Mouse (Mus musculus) cerebellum, postnatal 25 days (tissue): Measurements from ENCODE around the gene Kpna7.
"Not testable (repeated sequence)": the region's sequence is repeated elsewhere in the genome, so short reads cannot be mapped to it uniquely, and the experiment has no call there.

Experiments
- DNase-seq, 2 experiments: peaks; one replicate each; pipeline ENCODE4 v3.0.0; 2021; ENCODE audit warnings: mixed read lengths in 2 of 2

Gene Kpna7

DNA sequence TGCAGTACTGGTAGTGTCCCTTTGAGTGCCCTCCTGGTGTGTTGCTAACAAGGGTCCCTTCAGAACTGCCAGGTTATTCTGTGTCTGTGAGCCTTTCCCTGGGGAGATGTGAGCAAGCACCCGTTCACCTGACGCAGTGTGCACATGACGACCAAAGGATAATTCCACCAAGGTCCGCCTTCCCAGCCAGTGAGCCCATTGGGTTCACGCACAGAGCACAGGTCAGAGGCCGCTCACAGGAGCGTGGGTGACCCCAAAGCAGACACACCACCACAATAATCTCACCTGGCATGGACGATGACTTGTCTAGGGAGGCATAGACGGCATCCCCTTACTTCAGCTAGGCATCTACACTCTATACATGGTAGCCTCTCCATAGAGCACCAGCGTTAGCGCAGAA lies 17.6 kb upstream of the Kpna7 start:
- DNase-seq = not testable (repeated sequence)

DNA sequence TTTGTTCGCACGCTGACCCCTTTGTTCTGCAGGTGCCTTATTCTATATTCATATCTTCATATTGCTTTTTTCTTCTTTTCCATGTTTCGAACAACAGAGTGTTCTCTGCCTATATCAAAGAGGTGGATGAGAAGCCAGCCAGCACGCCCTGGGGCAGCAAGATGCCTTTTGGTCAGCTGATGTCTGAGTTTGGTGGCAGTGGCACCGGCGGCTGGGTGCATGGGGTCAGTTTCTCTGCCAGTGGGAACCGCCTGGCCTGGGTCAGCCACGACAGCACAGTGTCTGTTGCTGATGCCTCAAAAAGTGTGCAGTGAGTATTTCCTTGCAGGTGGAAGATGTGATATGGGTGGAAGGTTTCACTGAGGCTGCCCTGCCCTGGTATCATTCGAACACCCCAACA lies 17.1 kb upstream of the Kpna7 start:
- DNase-seq = no peak

- no peak for DNase-seq
Observed at GRCm38 (mm10) chr5:145098340-145098821, 14.6 kb upstream of the Kpna7 start.

GRCm38 (mm10) chr5:145096195-145096594 lies 12.4 kb upstream of the Kpna7 start:
- no peak for DNase-seq

- DNase-seq = no peak
Observed at GRCm38 (mm10) chr5:145089878-145090277, 6.0 kb upstream of the Kpna7 start.

GRCm38 (mm10) chr5:145088186-145088585 lies 4.4 kb upstream of the Kpna7 start:
- DNase-seq = no peak

- no peak for DNase-seq
Observed at GRCm38 (mm10) chr5:145084822-145085221, 992 bp upstream of the Kpna7 start.

DNA sequence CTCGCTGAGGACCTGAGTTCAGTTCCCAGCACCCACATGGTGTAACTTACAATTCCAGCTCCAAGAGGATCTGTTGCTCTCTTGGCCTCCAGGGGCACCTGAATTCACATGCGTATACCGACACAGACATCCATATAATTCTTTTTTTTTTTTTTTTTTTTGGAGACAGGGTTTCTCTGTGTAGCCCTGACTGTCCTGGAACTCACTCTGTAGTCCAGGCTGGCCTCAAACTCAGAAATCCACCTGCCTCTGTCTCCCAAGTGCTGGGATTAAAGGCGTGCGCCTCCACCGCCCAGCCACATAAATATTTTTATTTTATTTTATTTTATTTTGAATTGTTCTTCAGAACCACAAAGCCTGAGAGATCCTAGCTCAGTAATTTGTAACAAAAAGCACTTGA lies 629 bp downstream of the Kpna7 start:
- not testable (repeated sequence) for DNase-seq

- DNase-seq = no peak
Observed at GRCm38 (mm10) chr5:145081866-145082613, 1.8 kb downstream of the Kpna7 start.

DNA sequence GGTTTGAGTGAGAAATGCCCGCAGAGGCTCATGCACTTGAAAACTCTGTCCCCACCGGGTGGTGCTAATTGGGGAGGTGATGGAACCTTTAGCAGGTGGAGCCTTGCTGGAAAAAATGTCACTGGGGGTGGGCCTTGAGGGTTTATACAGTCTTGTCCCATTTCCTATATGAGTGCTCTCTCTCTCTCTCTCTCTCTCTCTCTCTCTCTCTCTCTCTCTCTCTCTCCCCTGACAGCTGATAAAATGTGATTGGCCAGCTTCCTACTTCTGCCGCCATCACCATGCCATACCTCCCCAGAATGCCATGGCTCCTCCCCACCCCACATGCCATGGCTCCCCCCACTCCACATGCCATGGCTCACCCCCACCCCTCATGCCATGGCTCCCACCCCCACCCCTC lies 8.7 kb downstream of the Kpna7 start:
- DNase-seq = no peak

GRCm38 (mm10) chr5:145071342-145071741 lies 12.5 kb downstream of the Kpna7 start:
- no peak for DNase-seq

DNA sequence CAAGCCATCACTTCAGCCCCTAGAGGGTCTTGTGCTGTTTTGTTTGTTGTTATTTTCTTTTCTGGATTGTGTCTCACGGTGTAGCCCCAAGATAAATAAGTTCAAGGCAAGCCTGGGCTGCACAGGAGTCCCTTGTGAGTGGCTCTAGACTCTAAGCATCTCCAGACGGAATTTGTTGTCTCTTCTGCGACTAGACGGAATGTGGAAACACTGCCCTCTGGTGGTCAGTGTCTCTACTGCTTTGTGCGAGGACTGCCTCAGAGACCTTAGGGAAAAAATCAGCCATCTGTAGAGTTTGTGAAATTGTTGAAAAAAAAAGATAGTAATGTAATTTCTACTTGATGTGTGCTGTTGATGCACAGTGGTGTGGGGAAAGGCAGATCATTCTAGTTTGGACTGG lies 14.1 kb downstream of the Kpna7 start:
- peak; percentile 67 to 84 for DNase-seq

GRCm38 (mm10) chr5:145068863-145069262 lies 15.0 kb downstream of the Kpna7 start:
- no peak for DNase-seq

GRCm38 (mm10) chr5:145064765-145065340 lies 19.0 kb downstream of the Kpna7 start:
- no peak for DNase-seq

DNA sequence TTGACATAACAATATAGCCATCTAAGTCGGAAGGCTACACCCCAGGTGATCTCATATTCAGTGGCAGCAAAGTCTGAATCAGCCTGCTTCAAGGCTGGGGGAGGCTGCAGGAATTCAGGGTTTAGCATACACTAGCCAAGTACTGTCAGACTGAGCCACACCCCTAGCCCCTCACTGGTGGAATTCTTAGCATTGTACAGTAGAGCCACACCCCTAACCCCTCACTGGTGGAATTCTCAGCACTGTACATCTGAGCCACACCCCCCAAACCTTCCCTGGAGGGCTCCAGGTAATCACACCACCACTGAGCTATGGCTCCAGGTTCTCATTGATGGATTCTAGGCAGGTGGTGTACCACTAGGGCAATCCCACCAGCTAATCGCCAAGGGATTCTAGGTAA lies 24.3 kb downstream of the Kpna7 start:
- no peak for DNase-seq

GRCm38 (mm10) chr5:145058722-145059121 lies 25.1 kb downstream of the Kpna7 start:
- no peak for DNase-seq

- no peak for DNase-seq
Observed at GRCm38 (mm10) chr5:145057907-145058306, 25.9 kb downstream of the Kpna7 start.

GRCm38 (mm10) chr5:145054187-145054586 lies 29.6 kb downstream of the Kpna7 start:
- DNase-seq = not testable (repeated sequence)

- not testable (repeated sequence) for DNase-seq
Observed at GRCm38 (mm10) chr5:145042690-145043089, 41.1 kb downstream of the Kpna7 start, which contains the start of gene 1700018F24Rik. Gene 1700018F24Rik (plus strand): TSS chr5:145042990.

DNA sequence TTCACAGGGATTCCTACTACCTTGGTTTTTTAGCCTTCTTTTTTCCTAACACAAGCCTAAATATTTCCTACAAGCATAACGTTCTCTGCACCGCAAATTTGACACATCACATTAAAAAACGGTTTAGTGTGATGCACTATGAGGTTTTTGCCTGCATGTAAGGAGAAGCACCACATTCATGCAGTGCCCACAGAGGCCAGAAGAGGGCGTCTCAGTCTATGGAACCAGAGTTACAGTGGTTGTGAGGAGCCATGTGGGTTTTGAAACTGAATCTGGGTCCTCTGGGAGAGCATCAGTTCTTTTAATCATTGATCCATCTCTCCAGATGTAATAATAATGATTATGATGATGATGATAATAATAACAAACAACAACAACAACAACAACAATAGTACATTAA lies 42.2 kb downstream of the Kpna7 start:
- DNase-seq = peak in 1 of 2 experiments; percentile 4

- not testable (repeated sequence) for DNase-seq
Observed at GRCm38 (mm10) chr5:145032391-145032790, 51.4 kb downstream of the Kpna7 start, which contains the start of gene Gm4871. Gene Gm4871 (minus strand): TSS chr5:145032754.

GRCm38 (mm10) chr5:145030476-145030875 lies 53.4 kb downstream of the Kpna7 start:
- not testable (repeated sequence) for DNase-seq

GRCm38 (mm10) chr5:145020712-145021111 lies 63.1 kb downstream of the Kpna7 start:
- DNase-seq = not testable (repeated sequence)

- not testable (repeated sequence) for DNase-seq
Observed at GRCm38 (mm10) chr5:145020254-145020653, 63.6 kb downstream of the Kpna7 start.
